Mouse (Mus musculus) G1E (cell line): ENCODE data around the gene Sorbs2. TPM values are rescaled to one million over a fixed set of nuclear protein-coding genes. Genes with fewer than 3 reads are reported as not detected.

Experiments used
- ATAC-seq: 2 replicates; pipeline ENCODE4 v1.8.0; 2016; ENCODE audit warnings: mild to moderate bottlenecking; ENCODE audit not compliant: insufficient number of reproducible peaks, poor library complexity, low FRiP score, severe bottlenecking; ENCODE audit errors: extremely low read depth
- DNase-seq: peaks from one replicate; pipeline ENCODE4 v3.0.0; 2012; ENCODE audit warnings: low spot score
- H3K27me3 ChIP-seq: 2 replicates; pipeline ENCODE4 v1.6.1; 2012; ENCODE audit warnings: mild to moderate bottlenecking, low read length, inconsistent platforms; ENCODE audit not compliant: insufficient read depth
- H3K36me3 ChIP-seq: replicated peaks from 2 replicates; pipeline ENCODE3; 2012; ENCODE audit warnings: mild to moderate bottlenecking, inconsistent platforms
- H3K4me1 ChIP-seq: 2 replicates; pipeline ENCODE4 v1.6.1; 2012; ENCODE audit warnings: low read depth, low read length, inconsistent platforms, mixed read lengths; ENCODE audit not compliant: insufficient read depth
- H3K4me3 ChIP-seq: 2 replicates; pipeline ENCODE4 v1.5.1; 2012; ENCODE audit warnings: low read depth, mild to moderate bottlenecking, inconsistent platforms, low read length, moderate library complexity, mixed read lengths
- H3K9me3 ChIP-seq: replicated peaks from 2 replicates; pipeline ENCODE4 v1.6.1; 2012; ENCODE audit warnings: inconsistent platforms
- CTCF ChIP-seq: IDR thresholded peaks from 2 replicates; pipeline ENCODE4 v1.5.1; 2012; ENCODE audit warnings: low read depth, low read length, inconsistent platforms, mixed read lengths
- GATA1 ChIP-seq: IDR thresholded peaks from 2 replicates; pipeline ENCODE4 v1.6.1; 2012; ENCODE audit warnings: borderline replicate concordance, low read length, inconsistent platforms, mixed read lengths
- GATA2 ChIP-seq: IDR thresholded peaks from 2 replicates; pipeline ENCODE4 v1.6.1; 2012; ENCODE audit warnings: low read depth, low read length, inconsistent platforms, borderline replicate concordance
- POLR2AphosphoS5 ChIP-seq: IDR thresholded peaks from 2 replicates; pipeline ENCODE4 v1.6.1; 2012; ENCODE audit warnings: low read depth, low read length, inconsistent platforms; ENCODE audit not compliant: insufficient replicate concordance
- TAL1 ChIP-seq: conservative IDR thresholded peaks from 2 replicates; pipeline ENCODE4 v1.6.1; 2012; ENCODE audit warnings: low read depth, low read length, inconsistent platforms, mixed read lengths
- polyA plus RNA-seq: library from polyadenylated mRNA; stranded (reverse); fragments of >175 nt; gene quantifications from 2 replicates; pipeline ENCODE4 v1.2.3, GENCODE M21; 2012
- total RNA-seq, 2 experiments: library from RNA; stranded (forward) in 1 of 2; stranded (reverse) in 1 of 2; fragments of 200-1000 nt in 1 of 2; fragments of >200 nt in 1 of 2; fragmentation: Nextera tagmentation in 1 of 2; gene quantifications; 2 replicates each; pipeline ENCODE4 v1.2.3; 2014 to 2017

Gene Sorbs2
- total and polyA plus RNA-seq, 3 experiments = 0.49 TPM; not detected in 2

DNA sequence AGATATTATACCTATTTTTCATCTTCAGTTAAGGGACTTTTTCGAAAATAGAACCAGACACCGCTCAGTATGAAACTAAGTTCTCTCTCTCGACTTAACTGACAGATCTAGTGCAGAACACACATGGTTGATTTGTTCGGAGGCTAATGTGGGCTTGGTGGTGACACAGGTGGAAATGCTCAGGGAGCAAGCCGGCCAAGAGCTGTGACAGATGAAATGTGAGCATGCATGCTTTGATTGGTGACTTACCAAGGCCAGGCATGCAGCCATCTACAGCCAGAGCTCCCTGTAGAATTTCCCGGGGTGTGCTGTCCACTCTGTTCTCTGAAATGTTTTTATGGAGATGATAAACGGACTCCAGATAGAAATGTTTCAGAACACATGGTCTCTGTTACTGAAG lies 364.5 kb downstream of the Sorbs2 start:
- ATAC-seq = no peak

DNA sequence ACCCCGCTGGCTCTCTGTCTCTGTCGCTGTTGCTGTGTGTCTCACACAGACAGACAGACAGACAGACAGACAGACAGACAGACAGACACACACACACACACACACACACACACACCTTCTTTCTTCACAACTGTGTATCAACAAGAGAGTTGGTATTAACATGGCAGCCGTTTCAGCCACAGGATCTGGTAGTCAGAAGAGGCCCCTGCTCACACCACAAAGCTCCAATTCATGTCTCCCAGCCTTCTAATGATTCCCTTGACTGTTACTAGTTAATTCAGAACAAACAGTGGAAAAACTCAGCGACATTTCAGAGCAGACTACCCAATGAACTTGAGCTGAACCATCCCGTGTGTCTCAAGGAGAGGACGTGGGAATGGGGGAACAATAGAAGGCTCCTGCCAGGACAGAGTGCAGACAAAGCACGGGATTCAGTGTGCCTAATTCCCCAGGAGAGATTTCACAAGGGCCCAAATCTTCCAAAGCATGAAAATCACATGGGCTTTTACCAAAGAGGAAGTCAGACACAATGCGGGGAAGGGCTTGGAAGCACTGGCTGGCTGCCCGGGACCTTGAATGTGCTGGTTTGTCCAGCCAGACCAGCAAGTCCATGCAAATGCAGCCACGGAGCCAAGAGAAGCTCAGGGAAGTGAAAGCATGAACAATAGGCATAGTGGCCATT lies 367.5 kb downstream of the Sorbs2 start:
- Histone ChIP-seq H3K36me3 (no peaks in the 10 kb centered on the region), H3K4me3 (no peak overlapping the region), H3K4me1 (no peaks in the 10 kb centered on the region), H3K27me3 (no peaks in the 10 kb centered on the region), H3K9me3 (no peaks in the 10 kb centered on the region)
- TF ChIP-seq POLR2AphosphoS5 = no peak
- TF ChIP-seq CTCF = no peak
- ATAC-seq (no peak), DNase-seq (no peak)

More for the DNA sequence above, 364.5 kb downstream of the Sorbs2 start:
- H3K4me1 ChIP-seq = no peaks in the 10 kb centered on the region
- DNase-seq = no peak
- H3K4me3 ChIP-seq = no peak overlapping the region
- TF ChIP-seq GATA1 = no peak
- TF ChIP-seq GATA2 = no peak
- no peak for TF ChIP-seq TAL1
- TF ChIP-seq CTCF = no peak
- TF ChIP-seq POLR2AphosphoS5 = no peak
- H3K36me3 ChIP-seq = no peaks in the 10 kb centered on the region
- H3K9me3 ChIP-seq = no peaks in the 10 kb centered on the region
- H3K27me3 ChIP-seq = no peaks in the 10 kb centered on the region

GRCm38 (mm10) chr8:45876397-45876796 lies 368.8 kb downstream of the Sorbs2 start:
- H3K27me3 ChIP-seq = no peaks in the 10 kb centered on the region
- no peak for TF ChIP-seq POLR2AphosphoS5
- TF ChIP-seq CTCF = no peak
- no peak for ATAC-seq
- DNase-seq = no peak
- H3K4me1 ChIP-seq = no peaks in the 10 kb centered on the region
- no peak overlapping the region for H3K4me3 ChIP-seq
- H3K9me3 ChIP-seq = no peaks in the 10 kb centered on the region
- no peaks in the 10 kb centered on the region for H3K36me3 ChIP-seq

Other genes with a start within 250 kb of the Sorbs2 start
- not detected in 2 replicates for gene F11, start 245.8 kb upstream of the Sorbs2 start, total RNA-seq (2014; fragmentation: Nextera tagmentation)
- 0.12 TPM in 1 of 2 replicates, not detected in the other for gene F11, start 245.8 kb upstream of the Sorbs2 start, total RNA-seq (2017)
- gene F11, start 245.8 kb upstream of the Sorbs2 start, polyA plus RNA-seq = not detected in 2 replicates
- gene Klkb1, start 212.9 kb upstream of the Sorbs2 start, total RNA-seq (2014; fragmentation: Nextera tagmentation) = not detected in 2 replicates
- under 0.01 and 0.16 TPM in 2 replicates for gene Klkb1, start 212.9 kb upstream of the Sorbs2 start, total RNA-seq (2017)
- not detected in 2 replicates for gene Klkb1, start 212.9 kb upstream of the Sorbs2 start, polyA plus RNA-seq
- not detected in 2 replicates for gene Gm45753, start 199.3 kb upstream of the Sorbs2 start, total RNA-seq (2014; fragmentation: Nextera tagmentation)
- not detected in 2 replicates for gene Gm45753, start 199.3 kb upstream of the Sorbs2 start, total RNA-seq (2017)
- not detected in 2 replicates for gene Gm45753, start 199.3 kb upstream of the Sorbs2 start, polyA plus RNA-seq
- gene Cyp4v3, start 174.6 kb upstream of the Sorbs2 start, total RNA-seq (2014; fragmentation: Nextera tagmentation) = not detected in 2 replicates
- 0.06 and 0.11 TPM in 2 replicates for gene Cyp4v3, start 174.6 kb upstream of the Sorbs2 start, total RNA-seq (2017)
- gene Cyp4v3, start 174.6 kb upstream of the Sorbs2 start, polyA plus RNA-seq = not detected in 2 replicates
- gene Fam149a, start 125.5 kb upstream of the Sorbs2 start, total RNA-seq (2014; fragmentation: Nextera tagmentation) = not detected in 2 replicates
- gene Fam149a, start 125.5 kb upstream of the Sorbs2 start, total RNA-seq (2017) = 0.12 and 0.16 TPM in 2 replicates
- not detected in 2 replicates for gene Fam149a, start 125.5 kb upstream of the Sorbs2 start, polyA plus RNA-seq
- not detected in 2 replicates for gene Tlr3, start 96.7 kb upstream of the Sorbs2 start, total RNA-seq (2014; fragmentation: Nextera tagmentation)
- gene Tlr3, start 96.7 kb upstream of the Sorbs2 start, total RNA-seq (2017) = under 0.01 and 0.29 TPM in 2 replicates
- not detected in 2 replicates for gene Tlr3, start 96.7 kb upstream of the Sorbs2 start, polyA plus RNA-seq